Mouse (Mus musculus) gastrocnemius, postnatal 14 days (tissue): ENCODE measurements around the gene Dgkz. TPM values are rescaled to one million over a fixed set of nuclear protein-coding genes. Genes with fewer than 3 reads are reported as not detected.
A peak's percentile ranks its signal among the peaks of the same experiment; 100 is the strongest.

ENCODE experiments used
- DNase-seq: peaks from one replicate; pipeline ENCODE4 v3.0.0; 2021; ENCODE audit warnings: mixed read lengths
- intact Hi-C: fragments of 180-260 bp; cut with DNase I; formaldehyde crosslinking; loops from one replicate; pipeline ENCODE4 v1.15.1; 2025; ENCODE audit warnings: low total_unique reads
- total RNA-seq, 2 experiments: library from RNA; stranded (reverse); gene quantifications; 2 replicates each; pipeline ENCODE4 v1.2.3; 2021

The Dgkz gene
- total RNA-seq, 2 experiments from 2014 or later, result 38.6 to 42.4 TPM

GRCm38 (mm10) chr2:91927826-91928533 is 47.7 kb downstream of the Dgkz start:
- DNase-seq, result peak; percentile 81
- intact Hi-C loops, result no loop called here

- intact Hi-C loops, result no loop called here
These were observed 48.7 kb downstream of the Dgkz start, which contains the start of gene Chrm4 for GRCm38 (mm10) chr2:91926949-91927348. Gene Chrm4, plus strand, starts transcription at chr2:91927249.

GRCm38 (mm10) chr2:91925442-91925841 is 50.2 kb downstream of the Dgkz start:
- intact Hi-C loops, result no loop called here
- no peak for DNase-seq

More at GRCm38 (mm10) chr2:91926949-91927348, 48.7 kb downstream of the Dgkz start, which contains the start of gene Chrm4:
- no peak for DNase-seq

- DNase-seq, result no peak
- intact Hi-C loops, result loop anchor here (5.0 kb wide), 1 partner anchor 142 kb away; no protein-coding TSS in a partner anchor
These were observed 50.9 kb downstream of the Dgkz start for GRCm38 (mm10) chr2:91924726-91925125.

- intact Hi-C loops, result loop anchor here (5.0 kb wide), 1 partner anchor 141 kb away; no protein-coding TSS in a partner anchor
- DNase-seq, result peak; percentile 74
These were observed 52.0 kb downstream of the Dgkz start for GRCm38 (mm10) chr2:91923415-91924337.

- intact Hi-C loops, result loop anchor here (5.0 kb wide), 1 partner anchor 140 kb away; no protein-coding TSS in a partner anchor
- DNase-seq, result no peak
These were observed 52.9 kb downstream of the Dgkz start for GRCm38 (mm10) chr2:91922586-91923414.

- peak; percentile 48 for DNase-seq
- intact Hi-C loops, result loop anchor here (5.0 kb wide), 1 partner anchor 140 kb away; no protein-coding TSS in a partner anchor
These were observed 53.7 kb downstream of the Dgkz start for GRCm38 (mm10) chr2:91921790-91922570.

GRCm38 (mm10) chr2:91921181-91921789 is 54.4 kb downstream of the Dgkz start:
- peak; percentile 75 for DNase-seq
- intact Hi-C loops, result loop anchor here (5.0 kb wide), 1 partner anchor 139 kb away; no protein-coding TSS in a partner anchor

GRCm38 (mm10) chr2:91920130-91920529 is 55.5 kb downstream of the Dgkz start:
- no peak for DNase-seq
- intact Hi-C loops, result loop anchor here (5.0 kb wide), 1 partner anchor 138 kb away; no protein-coding TSS in a partner anchor

- DNase-seq, result no peak
- intact Hi-C loops, result no loop called here
These were observed 58.6 kb downstream of the Dgkz start for GRCm38 (mm10) chr2:91917096-91917495.

GRCm38 (mm10) chr2:91916346-91916977 is 59.2 kb downstream of the Dgkz start:
- no peak for DNase-seq
- intact Hi-C loops, result no loop called here

- intact Hi-C loops, result no loop called here
- DNase-seq, result no peak
These were observed 62.1 kb downstream of the Dgkz start for GRCm38 (mm10) chr2:91913328-91914110.

- intact Hi-C loops, result no loop called here
- no peak for DNase-seq
These were observed 63.0 kb downstream of the Dgkz start for GRCm38 (mm10) chr2:91912616-91913015.

GRCm38 (mm10) chr2:91906141-91906540 is 69.5 kb downstream of the Dgkz start:
- DNase-seq, result no peak
- intact Hi-C loops, result no loop called here

GRCm38 (mm10) chr2:91904618-91905307 is 70.9 kb downstream of the Dgkz start:
- peak; percentile 52 for DNase-seq
- intact Hi-C loops, result no loop called here
